Mouse (Mus musculus) embryo, embryonic 11.5 days (tissue): ENCODE measurements at regions not wholly inside any gene's neighbourhood (a gene's known extent, or its start where the extent isn't known, plus 50 kb on each side); places are given as distances from the start of the nearest gene placed in this dataset.
A peak's percentile ranks its signal among the peaks of the same experiment; 100 is the strongest.
"Not testable (repeated sequence)": the region's sequence is repeated elsewhere in the genome, so short reads cannot be mapped to it uniquely, and the experiment has no call there.

Experiments
- DNase-seq: peaks from one replicate; pipeline ENCODE4 v3.0.0-alpha.2; 2012; ENCODE audit warnings: low read depth, low spot score

GRCm38 (mm10) chr3:40355103-40355502 is 176.0 kb upstream of the Intu start:
- DNase-seq: no peak

DNA sequence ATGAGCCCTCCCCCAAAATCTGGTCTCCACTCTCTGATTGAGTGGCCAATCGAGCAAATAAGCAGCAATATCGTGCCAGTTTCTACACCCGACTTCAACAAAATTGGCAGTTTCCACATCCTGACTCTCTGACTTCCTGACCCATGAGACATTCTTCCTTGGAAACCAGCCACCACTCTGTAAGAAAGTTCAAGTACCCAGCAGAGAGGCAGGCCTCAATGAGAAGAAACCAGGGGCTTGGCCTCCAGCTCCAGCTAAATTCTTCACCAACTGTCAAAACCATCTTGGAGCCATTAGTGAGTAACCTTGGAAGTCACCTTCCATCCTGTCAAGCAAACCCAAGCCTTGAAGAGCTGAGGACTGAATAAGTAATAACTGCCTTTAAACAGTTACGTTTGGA is 162.7 kb upstream of the Intu start:
- no peak for DNase-seq

- no peak for DNase-seq
Observed at GRCm38 (mm10) chr3:40371411-40371810, 159.7 kb upstream of the Intu start.

GRCm38 (mm10) chr3:40376220-40376619 is 154.9 kb upstream of the Intu start:
- not testable (repeated sequence) for DNase-seq

DNA sequence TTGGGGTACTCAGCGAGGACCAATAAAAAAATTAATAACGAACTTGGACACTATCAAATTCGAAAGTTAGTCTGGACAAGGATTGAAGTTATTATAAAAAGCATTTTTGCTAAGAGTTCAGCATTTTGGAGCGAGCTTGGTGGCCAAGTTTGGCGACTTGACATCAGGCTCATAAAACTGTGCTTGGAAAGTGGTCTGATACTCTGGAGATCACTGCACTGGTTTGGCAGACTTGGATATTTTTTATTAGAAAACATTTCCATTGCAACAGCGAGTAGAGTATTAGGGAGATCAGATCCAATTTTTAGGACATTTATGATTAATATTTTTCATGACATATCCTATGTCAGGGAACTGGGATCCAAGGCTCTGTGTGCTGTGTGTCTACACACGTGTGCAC is 153.7 kb upstream of the Intu start:
- no peak for DNase-seq

DNA sequence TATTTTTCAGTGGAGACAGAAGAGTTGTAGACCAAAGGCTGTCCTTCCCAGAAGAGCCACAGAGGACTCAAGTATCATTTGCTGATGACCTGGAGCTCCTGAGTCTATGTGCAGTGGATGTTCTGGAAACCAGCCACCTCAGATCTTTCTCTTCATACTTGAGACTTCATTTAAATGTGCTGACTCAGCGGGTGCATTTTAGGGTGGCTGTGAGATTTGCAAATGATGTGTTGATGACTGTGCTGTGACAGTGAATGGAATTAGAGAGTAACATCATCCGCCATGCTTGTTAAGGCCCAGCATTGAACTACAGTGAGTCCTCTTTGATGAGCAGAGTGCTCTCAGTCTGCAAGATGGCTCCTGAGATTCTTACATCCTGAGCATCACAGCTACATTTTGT is 152.0 kb upstream of the Intu start:
- no peak for DNase-seq

GRCm38 (mm10) chr3:40391631-40392030 is 139.5 kb upstream of the Intu start:
- peak; percentile 69 for DNase-seq

GRCm38 (mm10) chr3:40398184-40398583 is 132.9 kb upstream of the Intu start:
- DNase-seq: no peak

GRCm38 (mm10) chr3:40403402-40403801 is 127.7 kb upstream of the Intu start:
- no peak for DNase-seq

- no peak for DNase-seq
Observed at GRCm38 (mm10) chr3:40405095-40405948, 125.8 kb upstream of the Intu start.

DNA sequence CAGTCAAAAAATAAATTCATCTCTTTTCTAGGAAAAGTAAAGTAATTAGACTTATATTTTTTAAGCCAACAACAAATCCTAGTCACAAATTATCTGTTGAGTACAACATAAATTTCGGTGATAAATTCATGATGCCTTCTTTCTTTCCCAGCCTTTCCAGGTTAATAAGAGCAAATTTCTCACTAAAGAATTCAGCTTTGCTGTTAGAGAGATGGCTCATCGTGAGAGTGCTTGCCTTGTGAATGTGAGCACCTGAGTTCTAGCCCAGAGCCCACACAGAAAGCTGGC is 125.2 kb upstream of the Intu start:
- no peak for DNase-seq

- no peak for DNase-seq
Observed at GRCm38 (mm10) chr3:40408921-40409488, 122.1 kb upstream of the Intu start.

GRCm38 (mm10) chr3:40410749-40411310 is 120.3 kb upstream of the Intu start:
- DNase-seq: no peak

GRCm38 (mm10) chr3:40425183-40425844 is 105.8 kb upstream of the Intu start:
- DNase-seq: not testable (repeated sequence)

DNA sequence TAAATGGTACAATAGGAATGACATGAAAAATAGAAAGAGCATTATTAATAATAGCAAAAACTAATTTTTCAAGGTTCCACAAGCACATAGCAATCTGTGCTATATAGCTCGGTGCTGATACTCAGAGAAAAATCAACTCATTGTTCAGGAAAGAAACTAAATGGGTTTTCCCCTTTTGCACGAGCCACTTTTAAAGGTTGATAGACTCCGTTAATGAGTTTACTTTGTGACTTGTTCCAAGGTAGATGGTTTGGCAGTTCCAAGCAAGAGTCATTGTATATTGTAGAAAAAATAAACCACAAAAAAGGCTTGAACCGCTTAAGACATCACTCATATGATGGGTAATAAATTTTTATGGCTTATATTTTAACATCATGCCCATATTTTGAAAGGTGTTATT is 105.0 kb upstream of the Intu start:
- DNase-seq: no peak

DNA sequence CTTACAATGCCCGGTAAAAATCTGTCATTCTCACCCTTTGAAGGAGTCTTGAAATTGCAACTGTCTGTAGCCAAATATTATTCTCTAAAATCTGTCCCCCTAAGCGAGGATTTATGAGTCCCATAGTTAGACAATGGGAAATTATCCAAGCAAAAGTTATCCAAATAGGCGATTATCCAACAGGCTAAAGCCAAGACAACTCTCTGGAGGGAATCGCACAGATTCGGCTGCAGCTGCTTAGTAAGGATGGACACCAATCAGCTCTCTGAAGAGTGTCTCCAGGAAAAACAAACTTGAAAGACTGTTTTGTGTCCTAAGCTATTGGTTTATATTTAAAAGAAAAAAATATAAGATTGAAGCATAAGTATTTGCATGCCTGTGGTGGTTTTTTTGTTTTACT is 103.1 kb upstream of the Intu start:
- no peak for DNase-seq

- no peak for DNase-seq
Observed at GRCm38 (mm10) chr3:40438251-40438650, 92.8 kb upstream of the Intu start.

GRCm38 (mm10) chr3:40441092-40442036 is 89.7 kb upstream of the Intu start:
- no peak for DNase-seq

GRCm38 (mm10) chr3:40443788-40444595 is 87.1 kb upstream of the Intu start:
- peak; percentile 70 for DNase-seq

GRCm38 (mm10) chr3:40452958-40453357 is 78.1 kb upstream of the Intu start:
- no peak for DNase-seq

DNA sequence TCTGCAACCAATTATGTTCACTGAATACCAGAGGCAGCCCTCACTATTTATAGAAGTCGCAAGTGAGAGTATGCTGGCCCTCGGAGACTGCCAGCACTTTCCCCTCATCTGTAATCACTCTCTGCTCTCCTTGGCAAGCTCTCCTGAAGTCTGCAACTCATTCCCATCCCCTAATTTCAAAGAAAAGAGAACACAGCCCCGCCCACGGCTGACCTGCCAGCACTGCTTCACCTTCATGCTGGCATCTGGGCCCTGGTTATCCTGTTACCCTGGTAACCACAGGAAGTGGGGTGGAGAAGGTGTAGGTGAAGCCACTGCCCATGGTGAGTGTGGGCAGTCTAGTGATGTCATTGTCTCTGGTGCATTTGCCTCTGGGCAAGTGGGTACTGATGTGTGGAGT is 77.5 kb upstream of the Intu start:
- no peak for DNase-seq
